Mouse (Mus musculus) heart, postnatal 10 days (tissue): ENCODE results near the gene Bcas3. TPM values are rescaled to one million over a fixed set of nuclear protein-coding genes. Genes with fewer than 3 reads are reported as not detected.

Experiments
- DNase-seq, 2 experiments: peaks; one replicate each; pipeline ENCODE4 v3.0.0; 2021
- intact Hi-C: fragments of 180-260 bp; cut with DNase I; formaldehyde crosslinking; loops from one replicate; pipeline ENCODE4 v1.15.1; 2025
- total RNA-seq, 2 experiments: library from RNA; stranded (reverse); gene quantifications; 2 replicates each; pipeline ENCODE4 v1.2.3; 2021

Gene Bcas3
- total RNA-seq, 2 experiments from 2014 or later: 31.9 to 34.6 TPM

- intact Hi-C loops: no loop called here
- DNase-seq: no peak
Observed at GRCm38 (mm10) chr11:85732462-85733012, 379.6 kb downstream of the Bcas3 start.

- intact Hi-C loops: no loop called here
- DNase-seq: peak in 1 of 2 experiments; percentile 43
Observed at GRCm38 (mm10) chr11:85733577-85733976, 380.6 kb downstream of the Bcas3 start.

GRCm38 (mm10) chr11:85734317-85735211 is 381.6 kb downstream of the Bcas3 start:
- intact Hi-C loops: no loop called here

GRCm38 (mm10) chr11:85737227-85737626 is 384.3 kb downstream of the Bcas3 start:
- DNase-seq: no peak
- intact Hi-C loops: no loop called here

More at GRCm38 (mm10) chr11:85734317-85735211, 381.6 kb downstream of the Bcas3 start:
- DNase-seq: no peak

- DNase-seq: no peak
- intact Hi-C loops: no loop called here
Observed at GRCm38 (mm10) chr11:85737893-85738292, 384.9 kb downstream of the Bcas3 start.

GRCm38 (mm10) chr11:85738585-85738984 is 385.6 kb downstream of the Bcas3 start:
- intact Hi-C loops: no loop called here
- no peak for DNase-seq

DNA sequence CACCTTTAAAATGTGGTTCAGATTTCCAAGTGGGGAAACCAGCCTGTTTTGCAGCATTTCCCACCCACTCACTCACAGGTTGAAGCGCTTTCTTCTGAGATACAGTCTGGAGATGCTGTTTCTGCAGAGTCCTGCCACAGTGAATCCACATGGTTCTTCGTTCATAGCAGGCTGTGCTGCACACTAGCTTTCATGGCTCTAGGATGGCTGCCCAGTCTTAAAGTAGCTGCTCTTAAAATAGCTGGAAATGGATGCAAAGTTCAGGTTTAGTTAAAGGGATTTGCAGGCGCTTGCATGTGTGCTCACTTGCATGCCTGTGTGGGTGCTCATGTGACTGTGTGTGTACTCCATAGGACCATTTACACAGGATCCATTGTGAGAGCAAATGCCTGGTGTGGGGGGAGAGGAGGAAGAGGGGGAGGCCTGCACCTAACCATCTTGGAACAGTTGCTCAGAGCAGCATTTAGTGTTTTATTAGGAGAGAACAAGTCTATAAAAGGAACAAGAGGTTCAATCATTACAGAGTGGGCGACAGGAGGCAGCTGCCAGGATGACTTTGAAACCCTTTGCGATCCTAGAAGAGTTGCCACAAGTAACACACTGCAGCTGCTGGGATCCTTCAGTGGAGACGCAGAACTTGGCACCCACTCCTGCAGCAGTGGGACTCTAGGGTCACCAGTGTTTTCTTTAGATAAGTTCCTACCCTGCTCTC is 386.5 kb downstream of the Bcas3 start:
- peak; percentile 43 to 56 for DNase-seq
- intact Hi-C loops: no loop called here

DNA sequence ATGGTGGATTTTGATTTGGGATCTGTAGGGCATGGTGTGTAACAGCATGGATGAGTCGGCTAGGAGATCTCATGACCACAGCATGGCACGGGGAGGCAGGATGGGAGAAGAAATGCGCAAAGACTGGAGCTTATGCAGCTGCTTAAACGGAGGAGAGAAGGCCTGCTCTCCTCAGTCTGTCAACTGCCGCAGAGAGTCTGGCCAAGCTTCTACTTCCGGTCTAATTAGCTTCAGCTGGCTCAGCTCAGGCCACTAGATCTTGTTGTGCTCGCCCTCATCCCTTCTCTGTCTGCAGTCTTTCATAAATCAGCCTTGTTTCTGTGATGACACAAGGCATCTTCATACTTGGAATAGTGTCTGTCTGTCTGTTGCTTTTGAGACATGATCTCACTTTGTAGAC is 393.4 kb downstream of the Bcas3 start:
- intact Hi-C loops: no loop called here
- DNase-seq: peak; percentile 30 to 38

DNA sequence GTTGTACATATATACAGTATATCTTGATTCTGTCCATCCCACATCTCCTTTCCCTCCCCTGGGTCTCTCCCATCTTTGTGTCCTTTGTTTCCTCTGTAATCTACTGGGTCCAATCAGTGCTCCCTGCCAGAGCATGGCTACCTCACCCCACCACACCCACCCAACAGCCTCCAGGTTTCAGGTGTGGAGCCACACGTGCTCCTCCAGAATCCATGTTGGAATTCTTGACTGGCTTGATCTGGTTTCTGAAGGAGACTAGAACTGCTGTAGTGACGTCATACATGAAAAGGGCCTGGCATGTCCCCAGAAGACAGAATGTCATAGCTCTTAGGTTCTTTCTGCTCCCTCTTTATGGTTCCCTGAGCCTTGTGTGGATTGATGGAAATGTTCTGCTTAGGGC is 395.9 kb downstream of the Bcas3 start:
- intact Hi-C loops: no loop called here
- no peak for DNase-seq

DNA sequence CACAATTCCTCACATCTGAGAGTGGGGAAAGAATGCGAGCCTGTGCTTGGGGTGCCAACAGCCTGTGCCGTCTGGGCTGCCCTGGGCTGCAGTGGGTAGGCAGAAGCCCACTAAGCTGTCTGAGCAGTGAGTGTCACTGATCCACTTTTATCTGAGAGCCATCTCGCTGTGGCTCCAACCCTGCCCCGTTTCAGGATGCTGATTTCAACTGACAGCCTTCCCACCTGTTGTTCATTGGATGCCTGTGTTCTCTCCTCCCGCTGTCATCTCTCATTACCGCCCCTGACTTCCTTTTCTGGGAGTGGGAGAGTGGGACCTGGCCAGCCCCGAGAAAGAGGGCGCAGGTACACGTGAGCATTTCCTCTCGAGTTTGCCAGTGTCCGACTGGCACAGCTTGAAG is 398.2 kb downstream of the Bcas3 start:
- DNase-seq: no peak
- intact Hi-C loops: no loop called here

DNA sequence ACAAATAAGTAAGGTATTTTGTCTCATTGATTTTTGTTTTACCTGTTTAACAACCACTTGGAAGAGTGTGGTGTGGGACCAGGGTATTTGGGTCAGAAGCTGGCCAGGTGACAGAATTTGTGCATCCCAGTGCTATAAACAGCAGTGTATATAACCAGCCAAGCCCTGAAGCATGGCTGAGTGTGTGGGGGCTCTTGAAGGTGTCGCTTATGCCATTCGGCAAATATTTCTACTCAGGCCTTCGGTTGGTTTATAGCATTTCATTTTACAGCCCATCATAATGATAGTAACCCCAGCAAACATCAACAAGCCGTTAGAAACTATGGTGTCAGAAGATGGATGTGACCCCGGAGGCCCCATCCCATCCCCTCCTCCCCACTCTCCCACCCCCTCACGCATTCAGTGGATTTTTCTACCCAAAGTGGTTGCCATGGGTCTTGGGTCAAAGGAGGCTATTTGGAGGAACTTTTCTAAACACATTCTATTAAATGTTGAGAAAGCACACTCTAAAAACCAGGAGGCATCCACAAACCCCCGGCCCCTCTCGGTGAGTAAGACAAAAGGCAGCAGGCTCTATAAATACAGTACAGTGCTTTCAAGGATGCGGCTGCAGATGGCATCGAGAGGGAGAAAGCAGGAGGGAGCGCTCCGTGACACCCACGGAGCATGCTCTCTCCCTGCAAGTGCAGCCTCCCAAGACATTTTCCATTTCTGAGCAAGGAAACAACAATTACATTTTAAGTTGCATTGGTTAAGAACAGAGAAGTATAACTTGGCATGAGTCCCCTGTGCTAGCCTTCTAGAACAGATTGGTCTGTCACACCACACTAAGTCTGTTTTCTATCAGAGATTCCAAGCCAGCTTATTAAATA is 401.9 kb downstream of the Bcas3 start:
- intact Hi-C loops: no loop called here
- no peak for DNase-seq

GRCm38 (mm10) chr11:85755503-85756044 is 402.6 kb downstream of the Bcas3 start:
- no peak for DNase-seq
- intact Hi-C loops: no loop called here

DNA sequence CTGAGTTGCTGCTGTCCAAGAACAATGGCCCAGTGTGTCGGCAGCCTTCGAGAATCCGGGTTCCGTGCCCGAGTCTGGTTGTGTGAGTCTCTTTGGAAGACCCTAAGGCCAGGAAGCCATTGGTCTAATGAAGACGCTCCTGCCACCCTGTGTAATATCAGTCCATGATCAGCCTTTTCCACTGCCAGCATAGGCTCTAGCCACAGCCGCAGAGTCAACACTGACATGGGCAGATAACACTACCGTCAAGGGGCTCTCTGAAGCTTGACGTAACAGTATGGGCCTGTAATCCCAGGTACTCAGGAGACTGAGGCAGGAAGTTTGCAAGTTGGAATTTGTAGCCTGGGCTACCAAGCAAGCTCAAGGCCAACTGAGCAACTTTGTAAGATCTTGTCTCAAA is 405.9 kb downstream of the Bcas3 start:
- intact Hi-C loops: no loop called here
- no peak for DNase-seq

- DNase-seq: peak; percentile 58 to 60
- intact Hi-C loops: loop anchor here (5.0 kb wide), 1 partner anchor 243 kb away; no protein-coding TSS in a partner anchor
Observed at GRCm38 (mm10) chr11:85759634-85760439, 406.9 kb downstream of the Bcas3 start.

GRCm38 (mm10) chr11:85760486-85761141 is 407.6 kb downstream of the Bcas3 start:
- peak; percentile 75 to 78 for DNase-seq
- intact Hi-C loops: loop anchor here (5.0 kb wide), 1 partner anchor 243 kb away; no protein-coding TSS in a partner anchor

DNA sequence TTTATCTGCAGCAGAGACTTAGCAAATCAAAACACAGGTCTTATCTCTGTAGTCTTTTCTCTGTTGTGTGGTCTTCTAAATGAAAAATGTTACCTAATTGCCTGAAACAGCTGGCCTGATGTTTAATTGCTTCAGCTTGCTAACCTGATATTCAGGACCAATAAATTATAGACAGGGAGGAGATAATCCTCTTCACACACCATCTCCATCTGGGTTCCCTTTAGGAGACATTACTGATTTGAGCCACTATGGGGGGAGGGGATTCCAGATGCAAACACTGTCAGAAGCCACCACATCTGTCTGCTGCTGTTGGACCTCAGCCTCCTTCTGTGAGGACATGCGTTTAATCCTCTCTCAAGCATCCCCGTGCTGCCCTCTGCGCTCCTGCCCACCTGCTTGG is 408.2 kb downstream of the Bcas3 start:
- peak in 1 of 2 experiments; percentile 14 for DNase-seq
- intact Hi-C loops: loop anchor here (5.0 kb wide), 1 partner anchor 244 kb away; no protein-coding TSS in a partner anchor

DNA sequence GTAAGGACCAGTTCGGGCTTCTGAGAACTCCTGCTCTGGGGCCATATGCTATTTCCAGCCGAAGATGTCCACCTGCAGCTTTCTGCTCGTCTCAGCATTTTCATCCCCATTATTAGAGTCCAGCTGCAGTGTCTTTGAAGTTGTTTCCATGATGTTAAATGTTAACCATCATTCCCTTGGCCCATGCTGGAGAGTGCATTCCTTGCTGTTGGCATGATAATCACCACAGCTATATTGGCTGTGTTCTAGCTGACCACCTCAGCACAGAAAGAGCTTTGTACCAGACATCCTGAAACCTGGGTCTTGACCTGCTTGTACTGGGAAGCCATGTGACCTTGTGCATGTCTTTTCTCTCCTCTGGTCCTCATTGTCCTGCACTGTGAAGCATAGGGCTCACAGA is 410.7 kb downstream of the Bcas3 start:
- no peak for DNase-seq
- intact Hi-C loops: loop anchor here (5.0 kb wide), 1 partner anchor 246 kb away; no protein-coding TSS in a partner anchor

- peak; percentile 64 to 68 for DNase-seq
- intact Hi-C loops: no loop called here
Observed at GRCm38 (mm10) chr11:85766106-85766723, 413.2 kb downstream of the Bcas3 start.
